Mouse (Mus musculus): ENCODE measurements around the gene Col6a6. TPM values are rescaled to one million over a fixed set of nuclear protein-coding genes. Genes with fewer than 3 reads are reported as not detected.

Col6a6 gene
- polyA plus RNA-seq, 1 experiment from 2014 or later, result 0.09 TPM

GRCm38 (mm10) chr9:105814436-105814835 is 13.5 kb downstream of the Col6a6 start:
- no peaks in the 10 kb centered on the region for H3K36me3 ChIP-seq (ENCODE audit: control insufficient read depth, insufficient read depth, low read length)
- no peak for ATAC-seq (ENCODE audit: low FRiP score)
- H3K4me1 ChIP-seq (replicated peaks; ENCODE audit: control insufficient read depth, insufficient read depth, low read length), result no peaks in the 10 kb centered on the region
- H3K27me3 ChIP-seq (ENCODE audit: control insufficient read depth, insufficient read depth, low read length), result no peaks in the 10 kb centered on the region
- 86% methylated on average over 5 of the region's 5 CpGs for WGBS
- H3K4me3 ChIP-seq (ENCODE audit: low read depth, low read length), result no peak overlapping the region
- DNase-seq (ENCODE audit: low spot score), result no peak
- H3K4me2 ChIP-seq (replicated peaks; ENCODE audit: low read depth, low read length), result no peak overlapping the region
- H3K9me3 ChIP-seq (ENCODE audit: control insufficient read depth, low read length), result no peaks in the 10 kb centered on the region
- H3K9ac ChIP-seq (ENCODE audit: low read depth, low read length), result no peak overlapping the region
- H3K27ac ChIP-seq (ENCODE audit: low read depth, low read length), result no peak overlapping the region

- DNase-seq (ENCODE audit: low spot score) (no peak), ATAC-seq (ENCODE audit: low FRiP score) (no peak)
- H3K4me1 ChIP-seq (replicated peaks; ENCODE audit: control insufficient read depth, insufficient read depth, low read length), result no peaks in the 10 kb centered on the region
- no peaks in the 10 kb centered on the region for H3K27me3 ChIP-seq (ENCODE audit: control insufficient read depth, insufficient read depth, low read length)
- 72% methylated on average over 7 of the region's 7 CpGs for WGBS
- H3K9me3 ChIP-seq (ENCODE audit: control insufficient read depth, low read length), result no peaks in the 10 kb centered on the region
- no peaks in the 10 kb centered on the region for H3K36me3 ChIP-seq (ENCODE audit: control insufficient read depth, insufficient read depth, low read length)
- H3K4me3 ChIP-seq (ENCODE audit: low read depth, low read length), result no peak overlapping the region
- no peak overlapping the region for H3K9ac ChIP-seq (ENCODE audit: low read depth, low read length)
- no peak overlapping the region for H3K4me2 ChIP-seq (replicated peaks; ENCODE audit: low read depth, low read length)
- no peak overlapping the region for H3K27ac ChIP-seq (ENCODE audit: low read depth, low read length)
Observed at GRCm38 (mm10) chr9:105811458-105811857, 16.5 kb downstream of the Col6a6 start.

GRCm38 (mm10) chr9:105808920-105809505 is 18.9 kb downstream of the Col6a6 start:
- H3K9me3 ChIP-seq (ENCODE audit: control insufficient read depth, low read length), result no peaks in the 10 kb centered on the region
- H3K27ac ChIP-seq (ENCODE audit: low read depth, low read length), result no peak overlapping the region
- no peak for ATAC-seq (ENCODE audit: low FRiP score)
- no peak for DNase-seq (ENCODE audit: low spot score)
- no peak overlapping the region for H3K4me2 ChIP-seq (replicated peaks; ENCODE audit: low read depth, low read length)
- 87% methylated on average over 17 of the region's 17 CpGs for WGBS
- H3K27me3 ChIP-seq (ENCODE audit: control insufficient read depth, insufficient read depth, low read length), result no peaks in the 10 kb centered on the region
- no peak overlapping the region for H3K9ac ChIP-seq (ENCODE audit: low read depth, low read length)
- H3K36me3 ChIP-seq (ENCODE audit: control insufficient read depth, insufficient read depth, low read length), result no peaks in the 10 kb centered on the region
- H3K4me3 ChIP-seq (ENCODE audit: low read depth, low read length), result no peak overlapping the region
- H3K4me1 ChIP-seq (replicated peaks; ENCODE audit: control insufficient read depth, insufficient read depth, low read length), result no peaks in the 10 kb centered on the region

GRCm38 (mm10) chr9:105803416-105803815 is 24.5 kb downstream of the Col6a6 start:
- ATAC-seq (ENCODE audit: low FRiP score) (no peak), DNase-seq (ENCODE audit: low spot score) (no peak)
- 85% methylated on average over 8 of the region's 8 CpGs for WGBS
- Histone ChIP-seq H3K9ac (ENCODE audit: low read depth, low read length) (no peak overlapping the region), H3K4me2 (replicated peaks; ENCODE audit: low read depth, low read length) (no peak overlapping the region), H3K4me1 (replicated peaks; ENCODE audit: control insufficient read depth, insufficient read depth, low read length) (no peaks in the 10 kb centered on the region), H3K27me3 (ENCODE audit: control insufficient read depth, insufficient read depth, low read length) (no peaks in the 10 kb centered on the region), H3K36me3 (ENCODE audit: control insufficient read depth, insufficient read depth, low read length) (no peaks in the 10 kb centered on the region), H3K4me3 (ENCODE audit: low read depth, low read length) (no peak overlapping the region), H3K9me3 (ENCODE audit: control insufficient read depth, low read length) (no peaks in the 10 kb centered on the region), H3K27ac (ENCODE audit: low read depth, low read length) (no peak overlapping the region)

- Histone ChIP-seq H3K4me1 (replicated peaks; ENCODE audit: control insufficient read depth, insufficient read depth, low read length) (no peaks in the 10 kb centered on the region), H3K9ac (ENCODE audit: low read depth, low read length) (no peak overlapping the region), H3K4me2 (replicated peaks; ENCODE audit: low read depth, low read length) (no peak overlapping the region), H3K4me3 (ENCODE audit: low read depth, low read length) (no peak overlapping the region), H3K36me3 (ENCODE audit: control insufficient read depth, insufficient read depth, low read length) (no peaks in the 10 kb centered on the region), H3K9me3 (ENCODE audit: control insufficient read depth, low read length) (no peaks in the 10 kb centered on the region), H3K27me3 (ENCODE audit: control insufficient read depth, insufficient read depth, low read length) (no peaks in the 10 kb centered on the region), H3K27ac (ENCODE audit: low read depth, low read length) (no peak overlapping the region)
- no peak for ATAC-seq (ENCODE audit: low FRiP score)
- 93% methylated on average over 5 of the region's 5 CpGs for WGBS
- no peak for DNase-seq (ENCODE audit: low spot score)
Observed at GRCm38 (mm10) chr9:105801463-105801862, 26.5 kb downstream of the Col6a6 start.

- H3K27ac ChIP-seq (ENCODE audit: low read depth, low read length), result no peak overlapping the region
- no peaks in the 10 kb centered on the region for H3K9me3 ChIP-seq (ENCODE audit: control insufficient read depth, low read length)
- no peaks in the 10 kb centered on the region for H3K4me1 ChIP-seq (replicated peaks; ENCODE audit: control insufficient read depth, insufficient read depth, low read length)
- DNase-seq (ENCODE audit: low spot score), result no peak
- H3K4me3 ChIP-seq (ENCODE audit: low read depth, low read length), result no peak overlapping the region
- no peaks in the 10 kb centered on the region for H3K27me3 ChIP-seq (ENCODE audit: control insufficient read depth, insufficient read depth, low read length)
- 88% methylated on average over 5 of the region's 5 CpGs for WGBS
- no peaks in the 10 kb centered on the region for H3K36me3 ChIP-seq (ENCODE audit: control insufficient read depth, insufficient read depth, low read length)
- no peak overlapping the region for H3K9ac ChIP-seq (ENCODE audit: low read depth, low read length)
- ATAC-seq (ENCODE audit: low FRiP score), result no peak
- no peak overlapping the region for H3K4me2 ChIP-seq (replicated peaks; ENCODE audit: low read depth, low read length)
Observed at GRCm38 (mm10) chr9:105800286-105800685, 27.7 kb downstream of the Col6a6 start.

- Histone ChIP-seq H3K9ac (ENCODE audit: low read depth, low read length) (no peak overlapping the region), H3K36me3 (ENCODE audit: control insufficient read depth, insufficient read depth, low read length) (no peaks in the 10 kb centered on the region), H3K4me2 (replicated peaks; ENCODE audit: low read depth, low read length) (no peak overlapping the region), H3K4me1 (replicated peaks; ENCODE audit: control insufficient read depth, insufficient read depth, low read length) (no peaks in the 10 kb centered on the region), H3K27ac (ENCODE audit: low read depth, low read length) (no peak overlapping the region), H3K27me3 (ENCODE audit: control insufficient read depth, insufficient read depth, low read length) (no peaks in the 10 kb centered on the region), H3K4me3 (ENCODE audit: low read depth, low read length) (no peak overlapping the region), H3K9me3 (ENCODE audit: control insufficient read depth, low read length) (no peaks in the 10 kb centered on the region)
- 75% methylated on average over 6 of the region's 6 CpGs for WGBS
- no peak for DNase-seq (ENCODE audit: low spot score)
- no peak for ATAC-seq (ENCODE audit: low FRiP score)
Observed at GRCm38 (mm10) chr9:105796137-105796536, 31.8 kb downstream of the Col6a6 start.

DNA sequence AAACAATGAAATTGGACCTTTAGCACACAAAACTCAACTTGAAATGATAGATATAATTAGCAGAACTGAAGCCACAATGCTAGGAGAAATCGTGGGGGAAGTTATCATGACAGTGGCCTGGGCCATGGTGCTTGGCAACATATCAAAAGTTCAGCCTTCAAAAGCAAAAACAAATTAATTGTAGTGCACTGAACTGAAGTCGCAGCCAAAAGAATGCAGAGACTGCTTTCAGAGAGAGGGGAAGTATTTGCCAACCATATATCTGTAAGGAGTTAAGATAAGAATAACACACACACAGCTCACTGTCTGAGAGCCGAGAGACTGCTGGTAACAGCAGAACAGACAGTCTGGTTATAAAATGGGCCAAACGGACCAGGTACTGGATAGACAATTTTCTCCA is 33.0 kb downstream of the Col6a6 start:
- DNase-seq (ENCODE audit: low spot score), result no peak
- no peaks in the 10 kb centered on the region for H3K27me3 ChIP-seq (ENCODE audit: control insufficient read depth, insufficient read depth, low read length)
- no peak overlapping the region for H3K27ac ChIP-seq (ENCODE audit: low read depth, low read length)
- H3K4me3 ChIP-seq (ENCODE audit: low read depth, low read length), result no peak overlapping the region
- H3K4me2 ChIP-seq (replicated peaks; ENCODE audit: low read depth, low read length), result no peak overlapping the region
- no peak overlapping the region for H3K9ac ChIP-seq (ENCODE audit: low read depth, low read length)
- H3K9me3 ChIP-seq (ENCODE audit: control insufficient read depth, low read length), result no peaks in the 10 kb centered on the region
- no peaks in the 10 kb centered on the region for H3K36me3 ChIP-seq (ENCODE audit: control insufficient read depth, insufficient read depth, low read length)
- ATAC-seq (ENCODE audit: low FRiP score), result no peak
- WGBS, result 86% methylated on average over 4 of the region's 4 CpGs
- H3K4me1 ChIP-seq (replicated peaks; ENCODE audit: control insufficient read depth, insufficient read depth, low read length), result no peaks in the 10 kb centered on the region

DNA sequence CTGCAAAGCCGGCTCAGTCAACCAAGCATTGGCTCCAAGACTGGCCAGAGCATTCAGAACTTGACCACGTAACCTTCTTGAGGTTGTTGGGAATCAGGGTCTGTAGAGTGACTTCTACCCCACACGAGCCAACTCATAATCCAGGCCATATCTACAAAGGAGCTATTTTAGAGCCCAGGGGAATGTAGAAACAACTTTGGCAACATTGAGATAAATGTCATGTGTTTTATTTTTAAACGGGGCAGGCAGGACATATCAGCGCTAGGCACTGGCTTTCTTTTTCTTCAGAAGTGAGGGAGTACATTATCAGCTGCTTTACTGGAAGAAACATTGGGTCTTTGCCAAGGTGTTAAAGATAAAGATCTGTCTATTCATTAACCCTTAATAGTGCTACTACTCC is 36.1 kb downstream of the Col6a6 start:
- Histone ChIP-seq H3K4me2 (replicated peaks; ENCODE audit: low read depth, low read length) (no peak overlapping the region), H3K4me1 (replicated peaks; ENCODE audit: control insufficient read depth, insufficient read depth, low read length) (no peaks in the 10 kb centered on the region), H3K4me3 (ENCODE audit: low read depth, low read length) (no peak overlapping the region), H3K27ac (ENCODE audit: low read depth, low read length) (no peak overlapping the region), H3K9ac (ENCODE audit: low read depth, low read length) (no peak overlapping the region), H3K27me3 (ENCODE audit: control insufficient read depth, insufficient read depth, low read length) (no peaks in the 10 kb centered on the region), H3K9me3 (ENCODE audit: control insufficient read depth, low read length) (no peaks in the 10 kb centered on the region), H3K36me3 (ENCODE audit: control insufficient read depth, insufficient read depth, low read length) (no peaks in the 10 kb centered on the region)
- DNase-seq (ENCODE audit: low spot score) (no peak), ATAC-seq (ENCODE audit: low FRiP score) (no peak)
- 86% methylated on average over 5 of the region's 5 CpGs for WGBS
